Mouse (Mus musculus) small intestine, adult 2 months (tissue): ENCODE results near the gene Rnf216. TPM values are rescaled to one million over a fixed set of nuclear protein-coding genes. Genes with fewer than 3 reads are reported as not detected.

ENCODE experiments used
- H3K27ac ChIP-seq: fragments of 200-500 bp; 2 replicates; pipeline ENCODE4 v1.5.1; 2012; ENCODE audit warnings: low read depth, low read length, control low read depth, inconsistent platforms; ENCODE audit not compliant: insufficient read depth
- H3K27me3 ChIP-seq: fragments of 200-500 bp; 2 replicates; pipeline ENCODE4 v1.6.1; 2012; ENCODE audit warnings: mild to moderate bottlenecking, moderate library complexity, low read length, inconsistent platforms; ENCODE audit not compliant: control insufficient read depth, insufficient read depth
- H3K36me3 ChIP-seq: fragments of 200-500 bp; 2 replicates; pipeline ENCODE4 v1.6.1; 2012; ENCODE audit warnings: mild to moderate bottlenecking, low read length, control low read depth, inconsistent platforms; ENCODE audit not compliant: control insufficient read depth, insufficient read depth
- H3K4me1 ChIP-seq: fragments of 200-500 bp; 2 replicates; pipeline ENCODE4 v1.6.1; 2012; ENCODE audit warnings: low read length, inconsistent platforms, mixed read lengths; ENCODE audit not compliant: control insufficient read depth, insufficient read depth, insufficient read length
- H3K4me3 ChIP-seq: fragments of 200-500 bp; 2 replicates; pipeline ENCODE4 v1.5.1; 2012; ENCODE audit warnings: low read depth, mild to moderate bottlenecking, control low read depth, inconsistent platforms, low read length, moderate library complexity
- CTCF ChIP-seq: fragments of 200-500 bp; IDR thresholded peaks from 2 replicates; pipeline ENCODE4 v1.5.1; 2012; ENCODE audit warnings: low read depth, mild to moderate bottlenecking, control low read depth, inconsistent platforms, low read length, moderate library complexity, mixed read lengths; ENCODE audit not compliant: insufficient replicate concordance, insufficient read length; ENCODE audit errors: extremely low read depth
- POLR2A ChIP-seq: fragments of 200-500 bp; IDR thresholded peaks from 2 replicates; pipeline ENCODE4 v1.6.1; 2012; ENCODE audit warnings: low read depth, mild to moderate bottlenecking, control low read depth, inconsistent platforms, low read length, moderate library complexity
- WGBS: fragments of 180-500 bp; shearing (Covaris S2); methylation state at CpG from one replicate; pipeline ENCODE4 v1.1.7; 2018; 5-methylcytosine and 5-hydroxymethylcytosine counted together
- polyA plus RNA-seq: library from polyadenylated mRNA; depleted of rRNA; stranded (reverse); fragments of >200 nt; gene quantifications from 2 replicates; pipeline ENCODE4 v1.2.3, GENCODE M21; 2012

The Rnf216 gene
- polyA plus RNA-seq, 1 experiment, result 24.3 TPM

GRCm38 (mm10) chr5:143060774-143061385 is 51.9 kb downstream of the Rnf216 start:
- Histone ChIP-seq H3K27me3 (no peaks in the 10 kb centered on the region), H3K36me3 (peaks cover 34% of the 10 kb centered on the region), H3K4me3 (no peak overlapping the region), H3K4me1 (peaks cover 11% of the 10 kb centered on the region), H3K27ac (no peak overlapping the region)
- 29% methylated on average over 2 of the region's 2 CpGs for whole genome bisulfite sequencing
- TF ChIP-seq POLR2A (no peak), CTCF (no peak)

GRCm38 (mm10) chr5:143059958-143060357 is 52.8 kb downstream of the Rnf216 start:
- Histone ChIP-seq H3K27ac (no peak overlapping the region), H3K27me3 (no peaks in the 10 kb centered on the region), H3K36me3 (peaks cover 30% of the 10 kb centered on the region), H3K4me3 (no peak overlapping the region), H3K4me1 (peaks cover 11% of the 10 kb centered on the region)
- WGBS, result 90% methylated on average over 1 of the region's 1 CpGs
- TF ChIP-seq POLR2A, result no peak
- no peak for TF ChIP-seq CTCF

- peak overlapping the region; percentile 75 for H3K27ac ChIP-seq
- no peak overlapping the region for H3K4me3 ChIP-seq
These were observed 53.6 kb downstream of the Rnf216 start for GRCm38 (mm10) chr5:143059182-143059581.

DNA sequence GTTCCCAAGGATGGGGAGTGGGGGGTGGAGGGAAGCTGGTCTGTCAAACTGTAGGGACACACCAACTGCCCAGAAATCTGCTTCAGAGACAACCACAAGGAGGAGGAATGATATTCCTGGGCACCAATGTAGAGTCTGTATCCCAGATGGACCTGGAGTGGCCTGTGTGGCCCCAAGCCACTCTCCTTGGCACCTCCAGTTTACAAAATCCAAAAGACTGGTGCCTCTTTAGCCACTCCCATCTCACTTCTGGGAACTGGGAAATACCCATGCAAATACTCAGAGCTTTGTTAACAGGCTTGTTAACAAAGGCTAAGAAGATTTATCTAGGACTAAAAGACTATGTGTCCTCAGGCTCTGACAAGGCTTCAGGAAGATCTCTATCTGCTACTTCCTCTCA is 54.1 kb downstream of the Rnf216 start:
- no peaks in the 10 kb centered on the region for H3K27me3 ChIP-seq
- H3K27ac ChIP-seq, result peak overlapping the region; percentile 75
- H3K4me3 ChIP-seq, result no peak overlapping the region
- no peak for TF ChIP-seq POLR2A
- no peak for TF ChIP-seq CTCF
- peaks cover 14% of the 10 kb centered on the region for H3K4me1 ChIP-seq
- peaks cover 21% of the 10 kb centered on the region for H3K36me3 ChIP-seq

More at GRCm38 (mm10) chr5:143059182-143059581, 53.6 kb downstream of the Rnf216 start:
- Histone ChIP-seq H3K27me3 (no peaks in the 10 kb centered on the region), H3K36me3 (peaks cover 24% of the 10 kb centered on the region), H3K4me1 (peaks cover 11% of the 10 kb centered on the region)
- TF ChIP-seq CTCF (no peak), POLR2A (no peak)

DNA sequence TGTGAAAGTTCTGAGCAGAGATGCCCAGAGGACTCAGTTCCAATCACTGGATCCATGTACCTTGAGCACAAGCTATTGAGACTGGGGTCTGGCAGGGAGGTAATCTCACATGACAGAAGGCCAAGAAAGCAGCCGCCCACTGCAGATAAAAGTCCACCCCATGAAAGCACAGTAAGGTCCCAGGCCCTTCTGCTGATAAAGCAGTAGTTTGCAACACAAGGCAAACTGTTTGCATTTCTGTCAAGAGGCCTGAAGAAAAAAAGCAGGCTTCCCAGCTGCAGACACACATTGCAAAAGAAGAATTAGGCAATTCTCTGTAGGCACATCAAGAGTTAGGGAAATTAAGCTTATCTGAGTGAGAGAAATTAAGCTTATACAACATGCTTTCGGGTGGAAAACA is 54.6 kb downstream of the Rnf216 start:
- H3K4me1 ChIP-seq, result peaks cover 14% of the 10 kb centered on the region
- H3K27me3 ChIP-seq, result no peaks in the 10 kb centered on the region
- TF ChIP-seq POLR2A, result no peak
- 70% methylated on average over 2 of the region's 2 CpGs for WGBS
- H3K4me3 ChIP-seq, result no peak overlapping the region
- peaks cover 17% of the 10 kb centered on the region for H3K36me3 ChIP-seq
- H3K27ac ChIP-seq, result peak overlapping the region; percentile 75

DNA sequence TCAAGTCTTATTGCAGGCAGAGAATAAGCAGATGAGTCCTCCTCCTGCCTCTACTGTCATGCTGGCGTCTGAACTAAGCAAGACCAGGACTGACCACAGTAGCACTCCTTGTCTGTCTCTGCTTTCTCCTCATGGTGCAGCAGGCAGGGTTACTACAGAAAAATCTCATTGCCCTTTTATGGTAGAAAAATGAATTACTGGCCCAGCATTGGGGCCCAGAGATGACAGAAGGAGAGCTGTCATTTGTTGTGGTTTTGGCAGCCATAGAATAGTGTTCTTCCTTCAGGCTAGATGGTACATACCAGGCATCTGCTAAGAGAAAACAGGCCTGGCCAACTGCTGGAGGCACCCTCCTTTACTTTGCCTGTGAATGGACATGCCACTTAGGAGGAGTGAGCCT is 55.0 kb downstream of the Rnf216 start:
- WGBS, result 73% methylated on average over 1 of the region's 1 CpGs
- H3K4me1 ChIP-seq, result peaks cover 14% of the 10 kb centered on the region
- peaks cover 13% of the 10 kb centered on the region for H3K36me3 ChIP-seq
- peak overlapping the region; percentile 75 for H3K27ac ChIP-seq
- no peak overlapping the region for H3K4me3 ChIP-seq
- H3K27me3 ChIP-seq, result no peaks in the 10 kb centered on the region
- TF ChIP-seq POLR2A, result no peak
- no peak for TF ChIP-seq CTCF

DNA sequence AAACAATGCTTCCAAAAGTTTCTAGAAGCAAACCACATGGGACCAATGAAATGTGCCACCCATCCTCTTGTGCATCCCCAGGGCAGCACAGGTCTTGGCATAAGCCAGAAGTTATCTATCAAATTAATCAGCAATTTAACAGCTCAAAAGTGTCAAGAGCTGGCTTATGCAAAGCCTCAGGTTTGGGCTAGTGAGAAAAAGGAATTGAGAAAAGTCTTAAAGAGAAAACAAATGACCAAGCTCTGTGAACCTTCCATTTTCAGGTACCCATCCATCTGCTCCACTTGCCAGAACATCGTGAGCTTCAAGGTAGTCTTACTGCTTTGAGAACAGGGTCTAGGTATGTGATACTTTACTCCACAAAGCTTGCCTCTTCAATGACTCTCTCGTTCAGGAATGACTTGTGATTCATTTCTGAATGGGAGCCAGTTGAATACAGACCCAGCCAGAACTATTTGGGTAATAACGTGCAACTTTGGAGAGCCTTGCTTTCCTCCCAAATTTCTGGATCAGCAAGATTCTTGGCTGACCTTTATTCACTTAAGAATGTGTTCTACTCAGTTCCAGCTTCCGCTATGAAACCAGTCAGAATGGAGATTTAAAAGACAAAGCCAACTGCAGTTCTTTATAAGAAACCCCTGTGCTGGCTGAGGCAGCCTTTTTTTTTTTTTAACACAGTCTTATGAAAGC is 56.5 kb downstream of the Rnf216 start:
- Histone ChIP-seq H3K4me3 (no peak overlapping the region), H3K4me1 (peaks cover 10% of the 10 kb centered on the region; the same call in 1 of the 2 replicates), H3K27ac (peak overlapping the region; percentile 58), H3K27me3 (no peaks in the 10 kb centered on the region), H3K36me3 (peaks cover 12% of the 10 kb centered on the region)
- WGBS, result 72% methylated on average over 4 of the region's 4 CpGs
- no peak for TF ChIP-seq POLR2A
- TF ChIP-seq CTCF, result no peak
